Mouse (Mus musculus): Measurements from ENCODE around the gene Fzd9.

Gene Fzd9

GRCm38 (mm10) chr5:135251079-135251454 lies at the start of gene Fzd9:
Gene Fzd9, minus strand, starts transcription at chr5:135251230.
- peak; percentile 81 for DNase-seq (ENCODE audit: low spot score)

GRCm38 (mm10) chr5:135292001-135292400 lies 41.0 kb upstream of the Fzd9 start:
- DNase-seq (ENCODE audit: low spot score) = no peak

- no peak for DNase-seq (ENCODE audit: low spot score)
Observed at GRCm38 (mm10) chr5:135291193-135291592, 40.2 kb upstream of the Fzd9 start.

GRCm38 (mm10) chr5:135290703-135291102 lies 39.7 kb upstream of the Fzd9 start:
- DNase-seq (ENCODE audit: low spot score) = no peak

GRCm38 (mm10) chr5:135286926-135287325 lies 35.9 kb upstream of the Fzd9 start:
- no peak for DNase-seq (ENCODE audit: low spot score)

DNA sequence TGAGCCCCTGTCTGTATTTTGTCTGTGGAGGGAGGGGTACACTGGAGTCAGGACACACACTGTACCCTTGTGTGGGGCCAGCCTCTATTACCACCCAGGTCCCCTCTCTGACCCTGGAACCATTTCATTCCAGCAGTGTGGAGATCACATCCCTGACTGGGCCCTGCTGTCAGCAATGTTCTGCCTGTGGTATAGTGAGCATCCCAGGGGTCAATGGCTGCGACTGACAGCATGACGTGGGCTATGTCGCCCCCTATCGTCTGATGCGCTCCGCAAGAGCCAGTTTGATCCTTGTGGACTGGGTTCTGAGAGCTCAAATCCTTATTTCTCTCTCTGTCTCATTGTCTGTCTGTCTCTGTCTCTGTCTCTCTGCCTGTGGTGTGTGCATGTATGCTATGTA lies 35.2 kb upstream of the Fzd9 start:
- DNase-seq (ENCODE audit: low spot score) = peak; percentile 51

GRCm38 (mm10) chr5:135285211-135285610 lies 34.2 kb upstream of the Fzd9 start:
- no peak for DNase-seq (ENCODE audit: low spot score)

- no peak for DNase-seq (ENCODE audit: low spot score)
Observed at GRCm38 (mm10) chr5:135280226-135280625, 29.2 kb upstream of the Fzd9 start.

DNA sequence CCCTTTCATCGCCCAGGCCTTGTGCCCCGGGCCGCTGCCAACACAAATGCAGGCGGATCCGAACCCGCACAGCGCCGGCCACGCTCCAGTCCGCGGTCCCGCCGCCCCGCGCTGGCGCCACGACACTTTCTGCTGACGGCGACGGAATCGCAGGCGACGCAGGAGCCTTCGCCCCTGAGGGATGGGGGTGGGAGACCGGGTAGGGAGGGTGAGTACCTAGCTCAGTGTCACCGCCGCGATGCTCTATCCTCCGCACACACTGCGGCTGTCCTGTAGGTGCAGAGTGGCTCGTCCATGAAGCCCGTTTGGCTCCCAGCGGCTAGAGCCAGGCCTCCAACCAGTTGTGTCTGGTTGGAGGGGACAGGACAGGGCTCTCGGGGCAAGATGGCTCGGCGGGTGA lies 25.6 kb upstream of the Fzd9 start:
- DNase-seq (ENCODE audit: low spot score) = no peak

DNA sequence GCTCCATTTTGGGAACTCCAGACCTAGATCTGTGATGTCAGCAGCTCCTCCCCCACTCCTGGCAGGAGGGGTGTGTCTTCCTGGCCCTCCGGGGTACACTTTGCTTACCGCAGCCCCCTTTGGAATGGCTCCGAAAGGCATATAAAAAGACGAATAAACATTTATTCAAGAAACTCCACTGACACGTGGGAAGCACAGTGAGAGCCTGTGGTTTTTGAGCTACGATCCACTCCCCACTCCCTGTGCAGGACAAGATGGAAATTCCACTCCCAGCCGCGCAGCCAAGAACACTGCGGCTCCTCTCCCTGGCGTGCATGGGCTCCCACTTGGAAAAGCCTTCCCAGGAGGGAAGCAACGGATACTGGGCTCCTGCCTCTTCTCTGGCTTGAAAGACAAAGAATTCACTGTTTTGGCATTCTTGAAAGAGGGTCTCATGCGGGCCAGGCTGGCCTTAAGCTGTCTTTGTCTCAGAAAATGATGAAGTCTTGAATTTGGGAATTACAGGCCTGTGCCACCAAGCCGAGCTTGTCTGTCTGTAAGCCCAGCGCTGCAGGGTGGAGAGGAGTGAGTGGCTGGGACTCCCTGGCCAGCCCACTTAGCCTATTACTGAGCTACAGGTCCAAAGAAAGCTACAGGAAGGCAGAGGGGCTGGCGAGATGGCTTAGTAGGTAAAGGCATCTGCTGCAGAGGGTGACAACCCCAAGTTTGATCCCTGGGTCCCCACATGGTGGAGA lies 23.8 kb upstream of the Fzd9 start:
- DNase-seq (ENCODE audit: low spot score) = no peak

GRCm38 (mm10) chr5:135271563-135272165 lies 20.6 kb upstream of the Fzd9 start:
- no peak for DNase-seq (ENCODE audit: low spot score)

DNA sequence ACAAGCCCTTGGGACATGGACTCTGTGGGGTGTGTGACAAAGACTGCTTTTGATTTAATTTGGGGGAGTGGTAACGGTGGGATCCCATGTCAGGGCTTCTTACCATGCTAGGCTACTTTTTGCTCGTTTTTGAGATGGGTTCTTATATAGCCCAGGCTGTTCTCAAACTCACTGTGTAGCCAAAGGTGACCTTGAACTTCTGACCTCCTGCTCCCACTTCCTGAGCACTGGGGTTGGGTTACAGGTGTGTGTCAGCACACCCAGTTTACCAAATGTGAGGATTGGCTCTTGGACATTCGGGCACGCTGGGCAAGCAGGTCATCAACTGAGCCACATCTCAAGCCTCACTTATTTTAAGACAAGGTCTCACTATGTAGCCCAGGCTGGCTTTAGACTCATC lies 19.3 kb upstream of the Fzd9 start:
- no peak for DNase-seq (ENCODE audit: low spot score)

GRCm38 (mm10) chr5:135269451-135269850 lies 18.4 kb upstream of the Fzd9 start:
- DNase-seq (ENCODE audit: low spot score) = no peak

- DNase-seq (ENCODE audit: low spot score) = no peak
Observed at GRCm38 (mm10) chr5:135264548-135264947, 13.5 kb upstream of the Fzd9 start.

- no peak for DNase-seq (ENCODE audit: low spot score)
Observed at GRCm38 (mm10) chr5:135263866-135264503, 13.0 kb upstream of the Fzd9 start.

DNA sequence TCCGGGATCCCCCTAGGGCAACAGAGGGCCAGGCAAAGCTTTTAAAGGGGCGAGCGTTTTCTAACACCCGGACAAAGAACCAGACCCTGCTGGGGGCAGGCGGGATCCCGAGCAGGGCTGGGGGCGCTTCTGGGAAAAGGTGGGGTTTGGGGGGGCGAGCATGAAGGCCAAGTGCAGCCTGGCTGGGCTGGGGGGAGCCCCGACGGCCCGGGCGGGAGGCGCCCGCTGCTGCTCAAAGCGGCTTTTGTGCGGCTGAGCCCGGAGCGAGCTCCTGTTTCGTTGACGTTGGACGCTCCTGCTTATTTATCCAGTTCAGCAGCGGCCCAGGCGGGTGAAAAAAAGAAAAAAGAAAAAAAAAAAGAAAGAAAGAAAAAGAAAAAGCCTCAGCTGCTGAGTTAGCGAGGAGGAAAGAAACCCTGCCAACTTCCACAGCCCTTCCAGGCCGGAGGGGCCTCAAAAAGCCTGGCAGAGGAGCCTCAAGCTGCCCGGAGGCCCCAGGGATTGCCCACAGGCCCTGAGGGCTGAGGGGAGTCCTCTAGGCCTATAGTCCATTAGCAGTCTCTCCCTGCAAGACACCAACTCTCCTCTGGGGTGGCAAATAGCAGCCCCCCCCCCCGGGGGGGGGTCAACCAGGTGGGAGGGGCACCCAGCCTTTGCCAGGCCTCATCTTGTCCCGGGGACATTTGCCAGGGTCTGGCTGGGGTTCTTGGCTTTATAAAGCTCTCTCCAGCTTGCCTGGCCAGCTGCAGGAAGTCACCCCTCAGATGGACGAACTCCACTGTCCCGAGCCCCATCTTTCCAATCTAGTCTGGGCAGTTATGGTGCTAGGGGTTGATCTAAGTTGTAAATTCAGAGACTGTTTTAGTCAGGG lies 7.5 kb upstream of the Fzd9 start:
- no peak for DNase-seq (ENCODE audit: low spot score)

DNA sequence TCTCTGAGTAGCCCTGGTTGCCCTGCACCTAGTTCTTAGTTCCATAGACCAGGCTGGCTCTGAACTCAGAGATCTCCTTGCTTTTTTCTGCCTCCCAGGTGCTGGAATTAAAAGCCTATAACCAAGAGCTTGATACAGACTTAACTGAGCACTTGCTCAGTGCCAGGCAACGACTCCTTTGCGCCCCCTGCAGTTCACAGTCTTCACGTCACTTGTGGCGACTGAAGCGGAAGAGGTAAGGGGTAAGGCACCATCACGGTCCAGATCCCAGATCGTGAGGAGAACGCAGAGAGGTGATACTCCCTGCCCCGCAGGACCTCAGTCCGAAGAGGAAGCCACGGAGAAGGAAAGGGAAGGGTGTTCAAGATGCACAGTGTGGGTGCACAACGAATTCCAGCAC lies 6.5 kb upstream of the Fzd9 start:
- no peak for DNase-seq (ENCODE audit: low spot score)

DNA sequence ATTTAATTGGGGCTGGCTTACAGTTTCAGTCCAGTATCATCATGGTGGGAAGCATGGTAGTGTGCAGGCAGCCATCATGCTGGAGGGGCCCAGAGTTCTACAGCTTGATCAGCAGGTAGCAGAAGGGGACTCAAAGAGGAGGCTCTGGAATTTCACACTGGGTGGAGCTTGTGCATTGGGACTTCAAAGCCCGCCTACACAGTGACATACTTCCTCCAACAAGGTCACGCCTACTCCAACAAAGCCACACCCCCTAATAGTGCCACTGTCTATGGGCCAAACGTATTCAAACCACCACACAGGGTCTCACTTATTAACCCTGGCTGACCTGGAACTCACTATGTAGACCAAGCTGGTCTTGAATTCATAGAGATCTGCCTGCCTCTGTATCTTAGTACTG lies 5.1 kb upstream of the Fzd9 start:
- no peak for DNase-seq (ENCODE audit: low spot score)

DNA sequence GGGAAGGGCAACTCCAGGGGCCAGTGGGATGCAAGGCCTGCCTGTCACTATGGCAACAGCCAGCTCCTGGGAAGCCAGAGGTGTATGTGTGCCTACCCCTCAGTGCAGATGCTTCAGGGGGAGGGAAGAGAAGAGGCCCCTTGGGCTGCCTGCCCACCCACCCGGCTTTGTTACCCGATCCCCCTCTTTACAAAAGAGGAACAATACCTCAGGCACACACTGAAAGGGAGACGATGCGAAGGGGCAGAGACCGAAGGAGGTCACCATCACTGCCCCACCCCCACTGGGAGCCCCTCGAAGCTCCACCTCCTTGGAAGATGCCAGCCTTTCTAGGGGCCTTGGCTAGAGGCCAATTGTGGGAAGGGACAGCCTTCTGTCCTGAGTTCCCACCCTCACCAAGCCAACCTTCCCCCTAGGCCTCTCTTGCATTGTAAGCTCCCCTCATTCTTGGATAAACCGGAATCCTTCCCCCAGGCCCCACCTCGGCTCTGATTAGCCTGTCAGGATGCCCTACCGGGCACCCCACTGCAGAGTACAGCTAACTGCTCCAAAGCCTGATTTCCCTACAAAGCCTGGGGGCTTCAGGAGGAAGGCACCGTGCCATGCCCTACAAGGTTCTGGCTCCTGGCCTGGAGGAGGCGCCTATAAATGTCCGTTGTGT lies 2.8 kb upstream of the Fzd9 start:
- DNase-seq (ENCODE audit: low spot score) = no peak

- DNase-seq (ENCODE audit: low spot score) = no peak
Observed at GRCm38 (mm10) chr5:135250186-135251078, 598 bp downstream of the Fzd9 start.
